Mouse (Mus musculus) cerebellum, postnatal 25 days (tissue): ENCODE results near the gene Cdh1.

Experiments
- DNase-seq, 2 experiments: peaks; one replicate each; pipeline ENCODE4 v3.0.0; 2021; ENCODE audit warnings: mixed read lengths in 2 of 2

Cdh1 gene

GRCm38 (mm10) chr8:106623954-106624353 is 20.8 kb downstream of the Cdh1 start:
- no peak for DNase-seq

- DNase-seq, result no peak
Measured at GRCm38 (mm10) chr8:106624743-106625142, 21.6 kb downstream of the Cdh1 start.

GRCm38 (mm10) chr8:106626096-106626865 is 23.1 kb downstream of the Cdh1 start:
- no peak for DNase-seq

- DNase-seq, result no peak
Measured at GRCm38 (mm10) chr8:106628291-106628964, 25.3 kb downstream of the Cdh1 start.

- no peak for DNase-seq
Measured at GRCm38 (mm10) chr8:106629456-106629855, 26.3 kb downstream of the Cdh1 start.

- no peak for DNase-seq
Measured at GRCm38 (mm10) chr8:106631904-106632303, 28.8 kb downstream of the Cdh1 start.

- peak in 1 of 2 experiments; percentile 7 for DNase-seq
Measured at GRCm38 (mm10) chr8:106632650-106633049, 29.5 kb downstream of the Cdh1 start.

GRCm38 (mm10) chr8:106633361-106634158 is 30.4 kb downstream of the Cdh1 start:
- DNase-seq, result no peak

GRCm38 (mm10) chr8:106635284-106635683 is 32.1 kb downstream of the Cdh1 start:
- no peak for DNase-seq

- no peak for DNase-seq
Measured at GRCm38 (mm10) chr8:106637446-106637845, 34.3 kb downstream of the Cdh1 start.

GRCm38 (mm10) chr8:106638768-106639295 is 35.7 kb downstream of the Cdh1 start:
- no peak for DNase-seq

- no peak for DNase-seq
Measured at GRCm38 (mm10) chr8:106640212-106640611, 37.1 kb downstream of the Cdh1 start.

GRCm38 (mm10) chr8:106640921-106641320 is 37.8 kb downstream of the Cdh1 start:
- DNase-seq, result no peak

- DNase-seq, result no peak
Measured at GRCm38 (mm10) chr8:106642172-106642571, 39.0 kb downstream of the Cdh1 start.

- DNase-seq, result no peak
Measured at GRCm38 (mm10) chr8:106643100-106643499, 39.9 kb downstream of the Cdh1 start.

- DNase-seq, result no peak
Measured at GRCm38 (mm10) chr8:106644957-106645356, 41.8 kb downstream of the Cdh1 start.

- no peak for DNase-seq
Measured at GRCm38 (mm10) chr8:106646153-106646552, 43.0 kb downstream of the Cdh1 start.

- no peak for DNase-seq
Measured at GRCm38 (mm10) chr8:106646731-106647130, 43.6 kb downstream of the Cdh1 start.

- DNase-seq, result peak; percentile 79 to 86
Measured at GRCm38 (mm10) chr8:106647387-106647786, 44.2 kb downstream of the Cdh1 start.

GRCm38 (mm10) chr8:106648421-106648820 is 45.3 kb downstream of the Cdh1 start:
- DNase-seq, result no peak

- DNase-seq, result no peak
Measured at GRCm38 (mm10) chr8:106651994-106652393, 48.8 kb downstream of the Cdh1 start.

GRCm38 (mm10) chr8:106656046-106656445 is 52.9 kb downstream of the Cdh1 start:
- no peak for DNase-seq

- no peak for DNase-seq
Measured at GRCm38 (mm10) chr8:106672786-106673185, 69.6 kb downstream of the Cdh1 start.
